Mouse (Mus musculus) gastrocnemius, postnatal 14 days (tissue): ENCODE measurements around the gene Capg. TPM values are rescaled to one million over a fixed set of nuclear protein-coding genes. Genes with fewer than 3 reads are reported as not detected.

ENCODE experiments used
- DNase-seq: peaks from one replicate; pipeline ENCODE4 v3.0.0; 2021; ENCODE audit warnings: mixed read lengths
- intact Hi-C: fragments of 180-260 bp; cut with DNase I; formaldehyde crosslinking; loops from one replicate; pipeline ENCODE4 v1.15.1; 2025; ENCODE audit warnings: low total_unique reads
- long read RNA-seq, 2 experiments: library from polyadenylated mRNA; stranded (forward); transcript quantifications; one replicate each; pipeline ENCODE4 v2.0.0; 2021
- total RNA-seq, 2 experiments: library from RNA; stranded (reverse); gene quantifications; 2 replicates each; pipeline ENCODE4 v1.2.3; 2021

Capg gene
- 10 to 100 TPM; 11.5 to 15.4 TPM for total RNA-seq
- long read RNA-seq, experiment 1, partial matches to known transcripts, result 0 of 9 reads
- long read RNA-seq, experiment 1, other reads (novel, unspliced or antisense), result 3 of 9 reads
- long read RNA-seq, experiment 2, transcript Capg-201 (10 exons, 1,247 nt), result major isoform, 9 of 16 reads
- long read RNA-seq, experiment 2, partial matches to known transcripts, result 0 of 16 reads
- long read RNA-seq, experiment 2, other reads (novel, unspliced or antisense), result 4 of 16 reads

DNA sequence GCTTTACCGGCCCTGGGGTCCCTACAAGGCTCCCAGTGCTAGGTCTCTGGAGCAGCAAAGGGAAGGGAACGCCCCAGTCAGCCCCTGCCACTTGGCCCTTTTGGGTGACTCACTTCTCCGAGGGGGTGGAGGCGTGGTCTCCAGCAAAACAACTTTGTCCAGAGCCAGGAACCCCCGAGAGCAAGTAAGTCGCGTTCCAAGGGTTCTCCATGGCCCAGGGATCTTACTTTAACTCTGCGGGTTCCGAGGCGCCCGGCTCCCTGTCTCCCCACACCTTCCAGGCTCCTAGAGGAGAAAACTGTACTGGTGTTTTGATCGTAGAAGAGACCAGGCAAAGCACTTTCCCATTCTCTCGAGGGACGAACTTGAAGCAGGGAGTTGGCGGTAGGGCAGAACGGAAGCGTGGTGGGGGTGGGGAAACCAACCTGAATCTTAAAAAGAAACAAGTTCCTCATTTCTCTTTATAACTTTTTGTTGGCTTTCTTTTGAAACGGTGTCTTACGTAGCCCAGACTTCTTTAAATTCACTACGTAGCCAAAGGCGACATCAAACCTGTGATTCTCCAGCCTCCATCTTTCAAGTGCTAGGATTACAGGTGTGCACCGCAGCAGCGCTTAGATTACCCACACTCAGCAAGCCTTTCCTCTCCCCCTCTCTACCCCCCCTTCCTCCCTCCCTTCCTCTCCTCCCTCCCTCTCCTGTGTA, at the start of gene Capg:
Gene Capg (plus strand): TSS at position 109 of the 705 bp plus-strand sequence.
- intact Hi-C loops, result no loop called here
- DNase-seq, result peak; percentile 64

DNA sequence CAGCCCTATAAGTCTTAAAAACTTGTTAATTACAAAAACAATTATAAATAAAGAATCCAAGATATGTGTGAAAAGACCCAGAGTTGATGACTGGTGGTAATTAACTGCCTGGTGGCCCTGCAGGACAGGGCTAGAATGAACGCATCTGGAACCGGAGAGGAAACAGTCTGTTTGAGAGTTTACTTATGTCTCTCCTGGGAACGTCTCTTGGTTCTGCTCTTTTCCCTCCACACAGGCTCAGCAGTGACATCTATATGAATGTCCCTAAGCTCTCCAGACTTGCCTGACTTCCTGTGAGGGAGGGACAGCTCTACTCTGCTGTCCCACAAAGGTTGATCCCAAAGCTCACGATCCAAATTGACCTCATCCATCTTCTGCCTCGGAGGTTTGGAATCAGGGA, 45.2 kb upstream of the Capg start:
- intact Hi-C loops, result no loop called here
- no peak for DNase-seq

DNA sequence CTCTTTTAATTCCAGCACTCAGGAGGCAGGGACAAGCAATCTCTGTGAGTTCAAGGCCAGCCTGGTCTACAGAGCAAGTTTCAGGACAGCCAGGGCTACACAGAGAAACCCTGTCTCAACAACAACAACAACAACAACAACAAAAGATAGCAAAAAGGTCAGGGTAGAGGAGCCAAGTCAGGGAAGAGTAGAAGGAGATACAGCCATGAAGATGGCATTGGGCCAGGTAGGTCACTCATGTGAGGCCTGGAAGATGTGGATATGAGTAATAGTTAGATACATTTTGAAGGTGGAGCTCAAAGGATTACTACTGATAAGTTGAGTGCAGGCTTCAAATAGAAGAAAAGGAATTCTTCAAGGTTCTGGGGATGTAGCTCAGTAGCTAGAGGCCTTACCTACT, 40.9 kb upstream of the Capg start:
- intact Hi-C loops, result no loop called here

DNA sequence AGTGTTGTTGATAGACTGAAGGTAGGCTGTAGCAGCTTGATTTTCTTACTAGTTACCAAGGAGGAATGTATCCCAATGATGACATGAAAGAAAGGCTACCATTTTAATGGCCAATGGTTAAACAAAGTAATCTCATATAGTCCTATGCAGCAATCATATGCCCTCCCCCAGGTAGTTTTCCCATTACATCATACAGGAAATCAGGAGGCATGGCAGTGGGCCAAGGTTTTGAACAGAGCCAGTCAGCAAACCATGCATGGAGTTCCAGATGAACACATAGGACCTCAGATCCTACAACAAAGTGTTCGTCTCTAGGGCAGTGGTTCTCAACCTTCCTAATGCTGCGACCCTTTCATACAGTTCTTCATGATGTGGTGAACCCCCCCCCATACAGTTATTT, 40.3 kb upstream of the Capg start:
- no peak for DNase-seq
- intact Hi-C loops, result no loop called here

More for the DNA sequence above, 40.9 kb upstream of the Capg start:
- DNase-seq, result no peak

- intact Hi-C loops, result no loop called here
- DNase-seq, result no peak
Measured at GRCm38 (mm10) chr6:72506104-72506503, 38.1 kb upstream of the Capg start.

GRCm38 (mm10) chr6:72508596-72508995, 35.6 kb upstream of the Capg start:
- intact Hi-C loops, result no loop called here

DNA sequence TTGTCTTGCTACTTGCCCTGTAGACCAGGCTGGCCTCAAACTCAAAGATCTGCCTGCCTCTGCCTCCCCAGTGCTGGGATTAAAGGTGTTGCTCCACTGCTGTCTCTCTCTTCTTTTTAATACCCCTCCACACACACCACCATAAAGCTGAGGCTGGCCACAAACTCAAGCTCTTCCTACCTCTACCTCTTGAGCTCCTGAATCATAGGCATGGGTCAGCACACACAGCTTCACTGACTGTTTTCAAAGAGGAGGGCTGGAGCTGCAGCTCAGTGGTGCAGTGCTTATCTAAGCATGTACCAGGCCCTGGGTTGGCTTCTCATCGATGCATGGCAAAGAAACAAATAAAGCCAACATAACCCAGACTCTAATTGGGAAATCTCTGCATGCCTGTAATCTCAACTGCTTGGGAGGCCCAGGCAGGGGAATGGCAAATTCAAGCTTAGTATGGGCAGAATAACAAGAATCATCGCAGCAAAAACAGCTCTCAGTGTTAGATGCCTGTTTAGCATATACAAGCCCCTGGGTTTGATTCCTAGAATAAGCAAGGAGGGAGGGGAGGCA, 34.2 kb upstream of the Capg start:
- no peak for DNase-seq
- intact Hi-C loops, result no loop called here

More at GRCm38 (mm10) chr6:72508596-72508995, 35.6 kb upstream of the Capg start:
- DNase-seq, result peak; percentile 46

GRCm38 (mm10) chr6:72510686-72511421, 33.3 kb upstream of the Capg start:
- intact Hi-C loops, result no loop called here
- no peak for DNase-seq

GRCm38 (mm10) chr6:72512386-72513070, 31.7 kb upstream of the Capg start:
- peak; percentile 80 for DNase-seq
- intact Hi-C loops, result no loop called here

DNA sequence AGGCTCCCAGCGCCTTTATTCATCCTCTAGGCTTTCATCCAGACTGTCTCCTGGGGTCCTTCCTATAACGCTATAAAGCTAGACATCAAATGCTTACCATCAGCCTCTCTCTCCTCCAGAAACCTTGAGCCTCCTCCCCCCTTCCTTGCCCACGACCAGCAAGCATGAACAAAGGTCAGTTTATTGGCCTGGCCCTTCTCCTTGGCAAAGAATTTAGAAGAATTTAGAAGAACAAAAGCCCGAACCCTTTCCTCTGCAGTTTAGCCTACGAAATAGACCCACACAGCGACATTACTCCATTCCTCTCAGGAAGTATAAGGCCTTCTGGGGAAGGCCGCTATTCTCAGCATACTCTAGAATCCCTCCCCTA, 31.1 kb upstream of the Capg start:
- intact Hi-C loops, result no loop called here
- DNase-seq, result no peak

DNA sequence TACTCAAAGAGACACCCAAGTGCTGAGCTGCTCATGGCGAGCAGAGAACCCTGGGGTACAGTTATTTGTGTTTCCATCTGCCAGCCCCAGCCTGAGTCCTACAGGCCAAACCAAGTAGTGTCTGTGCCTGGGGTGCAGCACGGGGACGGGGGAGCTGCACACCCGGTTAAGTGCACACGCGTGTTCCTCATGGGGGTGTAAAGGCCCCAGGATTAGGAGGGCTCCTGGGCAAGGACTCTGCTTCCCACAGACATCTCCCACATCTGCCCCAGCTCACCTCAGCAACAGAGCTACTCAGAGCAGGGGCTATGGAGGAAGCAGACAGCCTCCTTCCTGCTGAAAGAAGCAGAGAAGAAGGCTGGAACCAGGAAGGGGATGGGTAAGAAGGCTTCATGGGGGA, 28.5 kb upstream of the Capg start:
- intact Hi-C loops, result no loop called here
- DNase-seq, result no peak

- no peak for DNase-seq
- intact Hi-C loops, result no loop called here
Measured at GRCm38 (mm10) chr6:72518842-72519241, 25.3 kb upstream of the Capg start.

DNA sequence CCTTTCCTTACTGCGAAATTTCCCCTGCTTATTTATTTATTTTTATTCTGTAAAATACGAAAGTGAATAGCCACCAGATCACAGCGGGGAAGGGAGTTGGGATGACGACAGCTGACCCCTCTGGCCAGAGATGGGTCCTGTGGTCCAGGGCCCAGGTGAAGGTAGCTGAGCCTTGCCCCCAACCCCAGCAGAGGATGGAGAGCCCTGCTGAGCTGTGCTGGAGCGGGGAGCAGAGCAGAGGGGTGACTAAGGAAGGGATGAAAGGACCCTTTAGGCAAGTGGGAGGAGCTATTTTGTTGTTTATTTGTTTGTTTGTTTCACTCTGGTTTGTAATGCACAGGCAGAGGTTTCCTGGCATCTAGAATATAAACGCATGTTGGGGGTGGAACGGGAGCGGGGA, 24.9 kb upstream of the Capg start:
- intact Hi-C loops, result no loop called here
- DNase-seq, result no peak

DNA sequence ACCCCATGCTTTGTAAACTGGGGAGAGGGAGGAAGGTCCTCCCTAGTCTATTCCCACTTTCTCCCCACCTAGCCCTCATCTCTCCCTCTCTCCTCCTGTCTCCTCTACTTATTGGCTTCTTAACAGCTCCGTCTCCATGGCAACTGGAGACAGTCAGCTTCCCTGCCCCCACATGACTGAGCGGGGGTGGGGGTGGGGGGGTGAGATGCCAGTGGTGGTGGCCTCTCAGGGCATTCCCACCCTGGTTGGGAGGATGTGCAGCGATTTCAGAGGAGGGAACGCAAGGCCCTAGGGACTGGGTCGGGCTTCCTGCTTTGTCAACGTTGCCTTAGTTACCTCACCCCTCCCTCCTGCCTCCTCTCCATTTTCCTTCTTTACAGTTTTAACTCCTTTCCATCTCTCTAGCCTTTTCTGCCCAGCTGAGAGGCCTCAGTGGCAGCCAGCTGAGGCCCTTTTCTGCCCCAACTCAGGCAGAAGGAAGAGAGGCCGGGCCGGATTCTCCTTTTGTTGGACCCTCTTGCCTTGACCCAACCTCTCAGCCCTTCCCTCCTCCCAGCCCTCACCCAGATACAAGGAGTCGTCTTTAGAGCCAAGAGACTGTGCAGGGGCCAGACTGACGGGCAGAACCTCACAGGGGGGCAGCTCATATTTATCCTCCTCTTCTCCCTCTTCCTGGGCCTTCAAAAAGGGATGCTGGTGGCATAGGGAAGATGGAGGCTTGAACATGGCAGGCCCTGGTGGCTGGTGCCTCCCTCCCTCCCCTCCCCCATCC, 24.1 kb upstream of the Capg start:
- intact Hi-C loops, result no loop called here
- peak; percentile 60 for DNase-seq

- no peak for DNase-seq
- intact Hi-C loops, result no loop called here
Measured at GRCm38 (mm10) chr6:72520904-72521303, 23.3 kb upstream of the Capg start.

DNA sequence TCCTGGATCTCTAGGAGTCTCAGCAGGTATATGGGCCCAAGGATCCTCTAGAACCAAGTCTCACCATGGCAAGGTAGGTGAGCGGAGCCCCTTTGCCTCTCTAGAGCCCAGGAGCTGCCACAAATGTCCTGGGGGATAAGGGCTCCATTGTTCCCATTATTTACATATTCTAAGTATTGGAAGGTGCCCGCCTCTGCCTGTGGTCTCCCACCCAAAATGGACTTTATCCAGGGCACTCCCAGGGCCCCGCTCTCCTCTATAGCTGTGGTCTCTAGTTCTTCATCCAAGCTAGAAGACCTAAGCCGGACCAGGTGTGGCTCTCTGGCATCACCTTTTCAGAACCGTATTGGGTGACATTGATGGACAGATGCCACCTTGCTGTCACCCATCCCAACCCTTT, 22.6 kb upstream of the Capg start, which contains the start of gene Sh2d6:
Gene Sh2d6 (minus strand): TSS at position 101 of the 400 bp plus-strand sequence.
- intact Hi-C loops, result no loop called here
- DNase-seq, result no peak

GRCm38 (mm10) chr6:72522288-72522687, 21.9 kb upstream of the Capg start:
- intact Hi-C loops, result no loop called here
- no peak for DNase-seq

- intact Hi-C loops, result no loop called here
- DNase-seq, result no peak
Measured at GRCm38 (mm10) chr6:72523222-72523621, 21.0 kb upstream of the Capg start.

DNA sequence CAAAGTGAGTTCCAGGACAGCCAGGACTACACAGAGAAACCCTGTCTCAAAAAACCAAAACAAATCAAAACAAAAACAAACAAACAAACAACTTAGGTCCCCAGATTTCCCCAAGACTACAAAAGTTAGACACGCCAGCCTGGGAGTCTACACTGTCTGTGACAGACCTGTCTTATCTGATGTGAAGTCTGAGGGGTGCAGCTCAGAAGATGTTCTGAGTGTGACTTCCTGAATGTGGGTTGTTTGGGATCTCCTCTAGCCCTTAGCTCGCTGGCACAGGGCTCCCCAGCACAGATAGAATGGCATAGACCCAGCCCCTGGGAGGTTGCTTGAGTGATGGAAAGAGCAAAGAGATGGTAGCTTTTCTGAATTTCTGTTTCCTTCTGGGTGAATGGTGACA, 20.0 kb upstream of the Capg start:
- no peak for DNase-seq

More for the DNA sequence above, 20.0 kb upstream of the Capg start:
- intact Hi-C loops, result no loop called here
